Mouse (Mus musculus) ovary, adult 18-20 months (tissue): ENCODE results near the gene Elmo2.

Experiments
- DNase-seq: peaks from one replicate; pipeline ENCODE4 v3.0.0; 2022; ENCODE audit warnings: low spot score, mixed read lengths

Gene Elmo2

GRCm38 (mm10) chr2:165323484-165323883, 2.8 kb downstream of the Elmo2 start:
- DNase-seq = no peak

DNA sequence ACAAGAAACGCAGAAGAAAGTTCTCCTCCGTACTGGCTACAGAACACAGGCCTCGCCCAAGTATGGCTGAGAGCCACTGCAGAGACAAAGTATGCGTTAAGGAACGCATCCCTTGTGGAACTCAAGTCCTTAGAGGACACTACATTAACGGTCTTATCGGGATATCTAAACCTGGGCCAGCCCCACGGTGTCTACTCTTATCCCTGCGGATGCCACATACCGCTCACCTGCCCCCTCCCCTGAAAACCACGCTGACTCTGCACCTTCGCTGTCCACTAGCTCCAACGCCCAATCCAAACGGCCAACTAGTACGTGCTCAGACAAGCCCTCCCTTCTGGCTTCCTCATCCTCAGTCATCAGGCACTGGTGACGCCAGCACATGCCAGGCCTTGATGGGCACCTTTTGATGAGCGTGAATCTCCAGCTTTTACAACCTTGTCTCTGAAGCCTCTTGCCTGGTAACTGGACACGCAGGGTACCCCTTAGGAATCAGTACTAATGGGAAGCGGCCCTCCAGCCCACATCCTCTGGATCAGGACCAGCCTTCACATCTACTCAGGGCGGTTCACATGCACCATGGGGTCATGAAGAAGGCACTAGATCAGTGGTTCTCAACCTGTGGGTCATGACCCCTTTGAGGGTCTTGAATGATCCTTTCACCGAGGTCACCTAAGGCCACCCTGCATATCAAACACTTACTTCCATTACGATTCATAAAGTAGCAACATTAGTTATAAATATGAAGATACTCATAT, 4.1 kb downstream of the Elmo2 start:
- DNase-seq = no peak

GRCm38 (mm10) chr2:165321381-165321888, 4.8 kb downstream of the Elmo2 start:
- DNase-seq = no peak

GRCm38 (mm10) chr2:165320531-165321150, 5.6 kb downstream of the Elmo2 start:
- no peak for DNase-seq

- DNase-seq = no peak
Observed at GRCm38 (mm10) chr2:165319503-165319902, 6.8 kb downstream of the Elmo2 start.

DNA sequence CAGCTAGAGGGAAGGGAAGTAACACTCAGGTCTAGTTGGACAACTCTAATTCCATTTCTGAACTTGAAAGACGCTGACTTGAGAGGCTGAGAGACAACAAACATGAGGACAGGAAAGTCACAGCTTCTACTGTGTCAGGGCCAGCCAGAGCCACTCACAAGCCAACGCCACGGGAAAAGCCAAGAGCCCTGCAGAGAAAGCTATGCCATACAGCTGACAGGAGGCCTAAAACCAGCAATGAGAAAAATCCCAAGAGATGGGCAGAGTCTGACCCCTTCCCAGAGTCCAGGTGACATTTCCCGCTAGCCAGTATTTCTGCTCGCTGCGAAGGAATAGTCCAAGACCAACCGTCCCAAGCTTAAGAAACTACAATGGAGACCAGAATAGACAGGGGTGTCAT, 7.3 kb downstream of the Elmo2 start:
- no peak for DNase-seq

DNA sequence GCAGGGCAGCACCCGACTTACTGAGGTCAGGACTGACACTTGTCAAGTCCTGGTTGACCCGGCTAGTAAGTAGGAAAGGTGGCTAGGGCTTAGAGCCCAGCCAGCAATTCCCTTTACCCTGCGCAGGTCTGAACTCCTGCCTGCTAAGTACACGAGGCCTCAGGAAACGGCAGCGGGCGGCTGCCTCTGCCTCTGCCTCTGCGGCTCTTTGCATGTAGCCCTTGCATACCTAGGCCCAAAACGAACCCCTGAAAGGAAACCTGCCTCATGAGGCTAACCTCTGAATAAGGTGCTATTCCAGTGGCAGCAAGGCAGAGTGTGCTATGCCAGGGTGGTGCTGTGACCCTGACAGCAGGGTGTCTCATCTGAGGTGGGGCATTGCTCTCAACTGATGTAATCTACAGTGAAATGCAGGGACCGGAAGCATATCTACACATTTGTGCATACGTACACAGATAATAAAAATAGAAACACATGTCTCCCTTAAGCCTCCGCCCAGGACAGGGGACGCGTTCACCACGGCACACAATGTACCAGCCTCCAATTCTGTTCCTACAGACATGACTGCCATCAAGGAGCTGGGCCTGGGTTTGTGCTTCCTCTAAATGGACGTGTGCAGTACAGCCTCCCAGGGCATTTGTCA, 8.5 kb downstream of the Elmo2 start:
- no peak for DNase-seq

GRCm38 (mm10) chr2:165316837-165317473, 9.3 kb downstream of the Elmo2 start:
- no peak for DNase-seq

GRCm38 (mm10) chr2:165316204-165316603, 10.1 kb downstream of the Elmo2 start:
- DNase-seq = no peak

GRCm38 (mm10) chr2:165314197-165314596, 12.1 kb downstream of the Elmo2 start:
- DNase-seq = no peak

GRCm38 (mm10) chr2:165312381-165312780, 13.9 kb downstream of the Elmo2 start:
- DNase-seq = no peak

DNA sequence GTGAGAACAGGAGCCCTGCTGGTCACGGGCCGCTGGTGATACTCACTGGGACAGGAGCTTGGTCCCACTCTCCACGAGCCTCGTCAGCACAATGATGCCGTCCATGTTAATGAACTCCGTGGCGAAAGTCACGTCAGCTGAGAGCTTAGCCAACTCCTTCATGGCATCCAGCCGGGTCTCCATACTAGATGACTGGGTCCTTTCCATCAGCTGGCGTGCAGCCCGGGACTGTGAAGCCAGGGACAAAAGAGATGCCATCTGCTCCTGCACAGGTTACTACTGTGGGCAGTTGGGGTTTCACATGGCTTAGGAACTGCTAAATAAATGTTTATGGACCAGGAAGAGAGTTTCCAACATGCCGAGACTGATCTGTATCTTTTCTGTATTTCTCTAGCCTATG, 14.7 kb downstream of the Elmo2 start:
- DNase-seq = no peak

DNA sequence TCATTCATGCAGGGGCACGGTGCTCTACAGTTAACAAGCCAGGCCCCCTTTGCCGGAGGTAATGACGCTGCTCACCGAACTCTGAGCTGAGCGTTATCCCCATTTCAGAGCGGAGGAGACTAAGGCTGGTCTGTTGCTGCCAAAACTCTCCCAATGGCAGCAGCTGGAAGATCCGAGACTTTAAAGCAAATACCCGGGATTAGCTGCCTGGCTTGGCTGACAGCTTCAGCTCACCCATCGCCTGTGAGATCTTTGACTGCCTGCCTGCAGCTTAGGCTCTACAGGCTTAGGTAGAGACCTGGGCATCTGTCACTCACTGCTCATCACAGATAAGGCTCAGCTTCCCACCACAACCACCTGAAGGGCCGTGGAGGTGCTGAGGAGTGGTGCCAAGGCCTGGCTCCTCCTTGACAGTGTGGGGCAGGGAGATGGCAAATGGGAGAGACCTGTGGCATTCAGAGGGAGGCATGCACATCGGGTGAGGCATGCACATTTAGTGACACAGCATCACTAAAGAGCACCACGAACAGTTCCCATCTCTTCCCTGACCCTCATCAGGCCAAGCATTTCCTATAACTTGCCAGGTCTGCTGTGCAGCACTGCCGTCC, 15.4 kb downstream of the Elmo2 start:
- DNase-seq = no peak

GRCm38 (mm10) chr2:165307801-165308200, 18.5 kb downstream of the Elmo2 start:
- DNase-seq = no peak

GRCm38 (mm10) chr2:165305438-165305837, 20.8 kb downstream of the Elmo2 start:
- DNase-seq = no peak

DNA sequence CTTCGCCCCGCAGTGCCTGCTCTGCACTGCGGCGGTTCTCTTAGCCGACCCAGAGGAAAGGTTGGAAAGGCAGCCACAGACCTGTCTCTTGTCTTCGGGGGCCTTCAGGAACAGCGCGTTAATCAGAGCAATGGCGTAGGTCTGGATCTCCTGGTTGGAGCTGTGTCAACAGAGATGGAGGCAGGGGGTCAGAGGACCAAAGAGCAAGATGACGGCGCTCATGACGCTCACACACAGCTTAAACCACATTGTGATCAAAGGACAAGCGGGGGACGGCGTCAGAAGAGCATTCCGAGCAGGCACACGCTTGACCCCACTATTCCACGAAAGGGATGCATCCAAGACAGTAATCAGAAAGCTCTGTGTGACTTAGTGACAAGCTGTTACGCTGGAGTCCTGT, 21.5 kb downstream of the Elmo2 start:
- no peak for DNase-seq

DNA sequence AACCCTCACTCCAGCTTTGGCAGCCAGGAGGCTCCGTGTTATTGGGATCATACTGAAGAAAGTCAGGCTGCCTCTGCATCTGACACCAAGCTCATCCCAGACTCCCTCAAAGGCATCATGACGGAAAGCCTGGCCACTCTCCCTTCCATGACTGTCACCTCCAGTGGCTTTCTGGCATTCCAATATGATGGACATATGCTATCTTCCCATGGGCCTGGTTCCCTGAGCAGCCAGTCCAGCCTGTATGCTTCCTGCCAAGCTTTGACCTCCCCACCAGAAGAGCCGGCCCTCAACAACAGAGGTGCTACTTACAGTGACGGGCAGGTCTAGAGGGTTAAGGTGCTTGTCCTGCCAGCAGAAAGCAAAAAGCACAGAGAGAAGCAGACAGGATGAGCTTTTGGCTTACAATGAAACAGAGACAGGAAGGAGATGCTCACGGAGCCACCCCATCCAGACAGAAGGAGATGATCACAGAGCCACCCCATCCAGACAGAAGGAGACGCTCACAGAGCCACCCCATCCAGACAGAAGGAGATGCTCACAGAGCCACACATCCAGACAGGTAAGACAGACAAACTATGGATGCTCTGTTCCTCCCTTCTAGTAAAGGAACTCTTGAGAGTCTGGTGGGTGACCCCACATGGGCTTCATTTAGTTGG, 22.8 kb downstream of the Elmo2 start:
- DNase-seq = no peak

DNA sequence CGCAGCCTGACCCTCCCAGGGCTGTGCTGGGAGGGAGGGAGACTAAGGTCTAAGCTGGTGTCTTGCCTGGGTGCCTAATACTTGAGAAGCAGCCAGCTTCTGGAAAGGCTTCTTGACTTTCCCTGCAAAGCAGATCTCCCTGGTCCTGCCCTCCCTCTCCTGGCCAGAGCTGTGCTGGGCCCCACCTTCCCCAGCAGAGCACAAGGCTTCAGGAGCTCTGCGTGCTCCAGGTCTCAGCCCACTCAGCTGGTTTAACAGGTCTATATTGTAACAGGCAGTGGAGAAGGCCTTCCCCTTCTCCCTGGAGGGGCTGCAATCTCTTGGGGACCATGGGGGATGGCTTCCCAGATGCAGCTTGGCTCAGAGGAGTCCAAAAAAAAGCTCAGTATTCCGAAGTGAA, 24.9 kb downstream of the Elmo2 start:
- no peak for DNase-seq

GRCm38 (mm10) chr2:165300885-165301284, 25.4 kb downstream of the Elmo2 start:
- no peak for DNase-seq

DNA sequence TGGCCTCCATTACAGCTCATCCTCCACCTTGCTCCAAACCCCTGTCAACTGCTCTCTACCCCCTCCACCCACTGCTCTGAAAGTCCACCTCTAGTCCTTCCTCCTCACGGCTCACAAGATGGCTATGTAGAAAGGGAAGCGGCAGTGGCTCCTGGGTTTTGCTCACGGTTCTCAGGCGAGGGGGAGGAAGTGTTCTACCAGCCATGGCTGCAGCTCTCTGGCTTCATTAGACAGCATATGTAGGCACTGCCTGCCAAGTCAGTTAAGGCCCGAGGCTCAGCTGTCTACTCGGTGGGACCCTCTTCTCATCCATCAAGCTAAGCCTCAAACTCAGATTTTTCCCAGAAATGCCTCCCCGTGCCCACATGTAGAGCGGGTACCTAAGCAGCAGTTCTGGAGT, 25.9 kb downstream of the Elmo2 start:
- no peak for DNase-seq

DNA sequence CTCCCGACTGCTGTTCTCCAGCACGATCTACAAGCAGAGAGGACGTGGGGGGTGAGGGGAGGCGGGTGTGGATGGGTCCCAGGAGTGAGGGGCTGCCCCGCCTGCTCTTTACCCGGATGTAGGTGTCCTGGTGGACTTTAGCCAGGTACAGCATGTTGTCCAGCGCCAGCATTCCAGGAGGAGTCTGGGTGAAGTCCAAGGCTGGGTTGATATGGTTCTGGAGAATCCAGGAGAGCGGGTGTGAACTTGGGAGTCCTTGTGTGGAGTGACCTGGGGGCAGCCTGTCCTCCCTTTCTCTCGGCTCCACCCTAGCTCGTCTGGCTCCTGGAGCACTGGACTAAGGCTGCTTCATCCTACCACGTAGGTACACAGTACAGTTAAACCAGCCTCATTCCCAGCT, 28.9 kb downstream of the Elmo2 start:
- DNase-seq = no peak

GRCm38 (mm10) chr2:165296571-165296970, 29.7 kb downstream of the Elmo2 start:
- DNase-seq = no peak
